Mouse (Mus musculus): ENCODE data around the gene Psma1. TPM values are rescaled to one million over a fixed set of nuclear protein-coding genes. Genes with fewer than 3 reads are reported as not detected.

The Psma1 gene
- total RNA-seq (2021) = 100 to 1,000 TPM; 161 to 164 TPM

DNA sequence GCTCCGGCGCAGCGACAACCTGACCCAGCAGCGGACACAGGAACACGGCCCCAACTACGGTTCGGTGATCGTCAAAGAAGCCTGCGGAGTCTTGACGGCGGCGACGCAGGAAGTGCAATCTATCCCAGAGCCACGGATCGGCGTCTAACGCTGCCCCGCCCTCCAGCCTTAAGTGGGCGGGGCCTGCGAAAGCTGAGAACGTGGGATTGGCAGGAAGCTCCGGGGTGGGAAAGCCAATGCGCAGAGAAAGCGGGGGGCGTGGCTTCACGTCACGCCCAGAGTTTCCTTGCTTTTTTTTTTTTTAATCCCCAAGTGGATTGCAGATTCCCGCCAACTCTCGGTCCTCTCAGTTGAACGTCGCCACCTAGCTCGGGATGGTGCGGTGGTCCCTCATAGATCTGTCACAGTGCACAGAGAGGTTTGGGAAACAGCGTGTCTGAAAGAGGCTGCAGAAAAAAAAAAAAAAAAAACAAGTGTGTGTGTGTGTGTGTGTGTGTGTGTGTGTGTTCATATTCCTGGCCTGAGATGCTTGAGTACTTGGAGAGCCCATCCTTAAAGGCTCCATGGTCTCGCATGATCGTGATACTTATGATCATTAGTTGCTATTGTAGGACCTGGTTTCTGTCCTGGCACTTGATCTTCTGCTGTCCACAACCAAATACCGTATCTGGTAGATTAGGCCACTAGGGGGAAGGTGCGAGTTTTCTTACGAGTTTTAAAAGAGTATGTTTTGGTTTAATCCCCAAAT, at the start of gene Psma1:
Psma1 (minus strand) TSS at position 114 of the 748 bp plus-strand sequence.
- intact Hi-C loops (cut with DNase I) = loop anchor here (10.0 kb wide), 1 partner anchor 219 kb away; no protein-coding TSS in a partner anchor
- peak; percentile 97 for DNase-seq

GRCm38 (mm10) chr7:114323527-114323926, 47.6 kb upstream of the Psma1 start:
- intact Hi-C loops (cut with DNase I) = no loop called here
- no peak for DNase-seq

DNA sequence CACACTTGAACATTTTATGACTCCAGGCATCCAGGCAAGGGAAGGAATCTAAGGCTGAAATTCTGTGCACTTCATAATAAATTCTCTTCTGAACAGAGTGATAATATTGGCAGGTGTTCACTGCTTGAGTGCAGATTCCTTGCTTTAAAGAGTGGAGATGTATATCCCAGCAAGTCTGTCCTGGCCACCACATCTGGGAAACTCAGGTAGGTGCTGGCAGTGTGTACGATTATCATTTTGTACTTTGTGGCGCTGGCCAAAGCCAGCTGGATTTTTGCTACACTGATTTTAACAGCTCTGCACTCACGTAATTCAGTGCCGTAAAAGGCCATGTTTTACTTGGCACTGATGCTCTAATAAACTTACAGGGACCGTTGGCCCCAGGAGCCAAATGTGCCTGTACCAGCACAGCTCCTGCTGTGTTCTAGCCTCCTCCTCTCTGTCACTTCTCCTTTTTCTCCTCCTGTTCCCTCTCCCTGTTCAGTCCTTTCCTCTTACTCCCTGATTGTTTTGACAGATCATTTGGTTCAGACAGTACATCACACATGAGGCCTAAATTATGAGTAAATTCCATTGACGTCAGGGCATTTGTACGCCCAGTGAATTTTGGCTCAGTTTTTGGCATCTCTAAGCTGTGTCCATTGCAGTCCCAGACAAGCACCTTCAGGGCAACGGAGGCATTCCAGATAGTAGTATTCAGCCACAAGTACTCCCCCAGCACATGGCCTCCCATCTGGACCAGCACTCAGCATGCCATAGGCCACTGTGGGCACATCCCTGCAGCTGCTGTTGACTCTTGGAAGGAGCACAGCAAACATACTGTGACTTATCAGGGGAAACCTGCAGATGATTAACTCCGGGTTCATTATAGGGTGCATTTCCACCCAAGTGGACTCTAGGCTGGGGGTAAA, 46.9 kb upstream of the Psma1 start:
- peak; percentile 52 for DNase-seq
- intact Hi-C loops (cut with DNase I) = no loop called here

- DNase-seq = no peak
- intact Hi-C loops (cut with DNase I) = no loop called here
Observed at GRCm38 (mm10) chr7:114321694-114322372, 45.9 kb upstream of the Psma1 start.

GRCm38 (mm10) chr7:114317896-114318295, 42.0 kb upstream of the Psma1 start:
- DNase-seq = no peak
- intact Hi-C loops (cut with DNase I) = no loop called here

DNA sequence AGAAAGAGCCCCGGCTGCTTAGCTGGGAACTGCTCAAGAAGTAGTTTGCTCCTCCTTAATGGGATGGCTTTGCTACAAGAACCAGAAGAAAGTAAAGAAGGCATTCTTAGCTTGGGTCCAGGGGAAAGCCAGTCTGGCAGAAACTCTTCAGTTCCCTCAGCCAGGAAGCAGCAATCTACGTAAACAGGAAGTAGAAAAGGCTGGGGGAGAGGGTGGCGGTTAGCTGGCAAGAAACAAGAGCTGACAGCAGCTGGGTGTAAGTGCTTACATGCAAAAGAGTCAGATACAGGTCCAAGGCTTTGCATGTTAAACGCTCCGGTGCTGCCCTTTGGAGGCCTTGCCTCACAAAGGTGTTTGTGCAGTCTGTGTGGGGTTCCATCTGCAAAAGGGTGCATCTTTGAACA, 41.5 kb upstream of the Psma1 start:
- no peak for DNase-seq
- intact Hi-C loops (cut with DNase I) = no loop called here

DNA sequence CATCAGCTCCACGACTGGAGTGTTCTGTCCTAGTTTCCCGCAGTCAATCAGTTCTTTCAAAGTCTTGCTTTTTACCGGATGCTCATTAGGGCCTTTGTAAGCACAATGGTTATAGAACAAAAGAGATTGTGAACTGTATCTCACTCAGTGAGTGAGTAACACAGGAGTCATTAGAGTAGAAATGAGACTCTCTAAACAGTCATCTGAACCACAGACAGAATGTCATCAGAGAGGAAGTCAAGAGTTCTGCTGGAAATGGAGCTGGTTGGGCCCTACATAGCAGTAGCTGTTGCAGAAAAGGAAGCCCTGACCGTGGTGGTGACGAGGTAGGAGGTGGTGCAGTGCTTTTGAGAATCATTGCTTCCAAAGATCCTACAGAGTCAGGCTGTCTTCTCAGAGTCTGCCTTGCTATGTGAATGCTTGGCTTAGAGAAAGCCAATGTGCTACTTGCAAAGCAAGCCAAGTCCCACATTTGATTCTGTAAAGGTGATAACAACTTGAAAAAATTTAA, 40.5 kb upstream of the Psma1 start:
- intact Hi-C loops (cut with DNase I) = no loop called here
- DNase-seq = no peak

DNA sequence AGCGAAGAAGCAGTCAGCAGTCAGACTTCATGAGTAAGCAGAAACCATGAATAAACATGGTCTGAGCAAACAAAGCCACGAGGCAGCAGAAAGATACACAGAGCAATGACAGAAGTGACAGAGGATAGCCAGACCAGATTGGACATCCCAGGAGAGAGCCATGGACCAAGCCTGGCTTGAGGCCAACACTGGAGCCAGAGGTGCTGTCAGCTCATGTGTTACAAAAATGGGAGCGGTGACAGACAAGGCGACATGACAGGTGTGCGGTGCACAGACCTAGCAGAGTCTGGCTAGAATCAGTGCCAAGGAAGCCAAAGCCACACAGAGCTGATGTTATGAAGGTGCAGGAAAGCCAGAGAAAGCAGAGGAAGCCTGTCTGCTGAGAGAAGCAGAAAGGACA, 35.3 kb upstream of the Psma1 start:
- DNase-seq = peak; percentile 75
- intact Hi-C loops (cut with DNase I) = no loop called here

GRCm38 (mm10) chr7:114309020-114309419, 33.1 kb upstream of the Psma1 start:
- intact Hi-C loops (cut with DNase I) = no loop called here
- no peak for DNase-seq

GRCm38 (mm10) chr7:114301293-114301782, 25.4 kb upstream of the Psma1 start:
- DNase-seq = no peak
- intact Hi-C loops (cut with DNase I) = no loop called here

- intact Hi-C loops (cut with DNase I) = no loop called here
- no peak for DNase-seq
Observed at GRCm38 (mm10) chr7:114300782-114301181, 24.9 kb upstream of the Psma1 start.

DNA sequence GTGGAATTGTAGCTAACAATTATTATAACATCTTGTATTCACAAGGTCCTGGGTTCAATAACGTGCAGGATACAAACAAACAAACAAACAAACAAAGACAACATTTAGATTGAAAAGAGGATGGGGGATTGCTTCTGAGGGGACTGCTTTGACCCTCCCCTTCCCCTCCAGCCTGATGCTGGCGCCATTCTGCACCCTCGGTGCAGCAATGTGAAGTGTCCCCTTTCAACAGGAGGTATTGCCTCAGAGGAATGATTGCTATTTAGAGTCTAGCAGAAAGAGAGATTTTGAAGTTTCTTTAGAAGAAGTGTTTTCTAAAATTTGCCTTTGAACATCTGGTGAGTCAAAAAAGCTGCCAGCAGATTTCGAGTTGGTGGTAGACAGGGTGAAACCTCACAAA, 23.3 kb upstream of the Psma1 start:
- DNase-seq = no peak
- intact Hi-C loops (cut with DNase I) = no loop called here

GRCm38 (mm10) chr7:114294698-114295097, 18.8 kb upstream of the Psma1 start:
- peak; percentile 16 for DNase-seq
- intact Hi-C loops (cut with DNase I) = no loop called here

GRCm38 (mm10) chr7:114293903-114294302, 18.0 kb upstream of the Psma1 start:
- intact Hi-C loops (cut with DNase I) = no loop called here
- DNase-seq = no peak

DNA sequence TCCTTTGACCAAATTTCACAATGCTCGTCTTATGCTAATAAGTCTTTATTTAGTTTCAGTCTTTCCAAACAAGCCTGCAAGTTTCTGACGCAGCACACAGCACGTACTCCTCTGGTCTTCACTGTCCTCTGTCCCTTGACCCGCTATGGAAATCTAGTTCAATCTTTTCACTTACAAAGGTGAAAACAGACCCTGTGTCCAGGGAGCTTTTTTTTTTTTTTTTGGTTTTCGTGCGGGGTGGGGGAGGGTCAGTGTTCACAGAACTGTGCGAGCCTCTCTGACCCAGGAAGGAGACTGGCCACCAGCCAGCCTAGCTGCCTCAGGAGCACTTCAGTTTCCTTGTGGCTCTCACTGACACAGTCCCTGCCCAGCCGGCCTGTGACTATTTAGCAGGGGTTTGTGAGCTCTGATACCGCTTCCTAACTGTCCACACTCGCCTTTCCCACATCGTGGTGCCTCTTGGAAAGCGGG, 16.6 kb upstream of the Psma1 start:
- intact Hi-C loops (cut with DNase I) = no loop called here
- peak; percentile 93 for DNase-seq

GRCm38 (mm10) chr7:114291461-114292335, 15.8 kb upstream of the Psma1 start:
- intact Hi-C loops (cut with DNase I) = no loop called here
- peak; percentile 61 for DNase-seq

DNA sequence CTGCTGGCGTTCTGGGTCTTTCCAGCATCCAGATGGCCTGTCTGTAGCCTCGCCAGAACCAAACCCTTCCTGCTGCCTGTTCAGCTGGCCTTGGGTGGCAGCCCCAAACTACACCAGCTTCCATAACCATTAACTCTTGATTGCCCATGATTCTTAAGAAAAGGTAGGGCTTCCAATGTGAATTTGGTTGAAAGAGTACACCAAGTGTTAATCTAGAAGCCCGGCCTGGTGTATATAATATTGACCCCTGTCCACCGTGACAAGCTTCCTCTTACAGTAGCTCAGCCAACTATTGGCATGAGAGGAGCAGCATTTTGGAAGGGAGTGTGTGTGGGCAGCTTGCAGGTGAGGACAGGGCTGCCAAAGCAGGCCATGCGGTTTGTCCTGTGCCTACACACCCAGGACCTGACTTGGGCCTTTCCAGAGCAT, 14.2 kb upstream of the Psma1 start:
- peak; percentile 85 for DNase-seq

DNA sequence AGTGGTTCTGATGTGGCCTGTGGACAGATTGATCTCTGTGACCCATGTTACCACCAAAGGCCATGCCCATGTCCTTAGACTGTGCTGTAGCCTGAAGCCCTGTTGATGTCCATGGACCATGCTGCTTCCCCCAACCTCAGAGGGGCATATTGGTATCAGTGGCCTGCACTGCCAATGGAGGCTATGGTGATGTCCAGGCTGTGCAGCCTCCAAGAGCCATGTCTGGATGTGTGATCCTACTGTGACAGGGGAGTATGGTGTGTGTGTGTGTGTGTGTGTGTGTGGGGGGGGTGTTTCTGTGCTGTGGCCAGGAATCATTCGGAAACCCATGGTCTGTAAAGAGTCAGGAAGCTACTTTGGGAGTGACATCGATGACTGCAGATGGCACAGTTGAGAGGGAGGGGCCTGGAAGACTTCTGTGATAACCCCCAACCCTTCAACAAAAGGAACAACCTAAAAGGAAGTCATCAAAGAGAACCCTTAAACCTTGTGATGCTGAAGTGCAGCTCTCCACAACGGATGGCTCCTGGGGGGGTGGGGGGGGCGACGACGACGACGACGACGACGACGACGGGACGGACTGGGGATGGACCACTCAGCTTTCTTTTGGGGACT, 8.5 kb upstream of the Psma1 start:
- no peak for DNase-seq
- intact Hi-C loops (cut with DNase I) = no loop called here

More for the DNA sequence above, 14.2 kb upstream of the Psma1 start:
- intact Hi-C loops (cut with DNase I) = no loop called here

- DNase-seq = no peak
- intact Hi-C loops (cut with DNase I) = no loop called here
Observed at GRCm38 (mm10) chr7:114283006-114283405, 7.1 kb upstream of the Psma1 start.
